In the genomic region with DNA sequence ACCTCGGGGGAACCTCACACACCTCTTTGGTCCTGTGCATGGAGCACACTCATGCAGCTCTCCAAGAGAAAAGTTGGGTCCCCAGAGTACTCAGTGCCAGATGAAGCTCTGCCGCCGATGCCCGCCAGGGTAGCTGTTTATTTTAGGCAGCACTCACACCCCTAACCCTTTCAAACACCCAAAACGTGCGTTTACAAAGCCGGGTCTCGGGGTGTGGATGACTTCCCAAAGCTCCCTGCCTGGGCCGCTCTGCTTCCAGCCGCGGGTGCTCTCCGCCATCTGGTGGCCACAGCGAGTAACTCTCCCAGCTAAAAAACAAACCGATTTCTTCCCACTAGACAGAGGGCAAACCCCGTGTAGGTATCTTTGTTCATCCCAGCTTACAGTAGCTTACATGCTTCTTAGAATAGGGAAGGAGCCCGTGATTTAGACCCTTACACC, we compare ENCODE assay signal across 8 mouse cellular contexts. TPM values are rescaled to one million over a fixed set of nuclear protein-coding genes. Genes with fewer than 3 reads are reported as not detected.
DNase-seq lines count a peak whose midpoint lies in the region; ATAC-seq and TF ChIP-seq lines count a peak whose summit lies in the region.

No protein-coding gene starts in this region.

- DNase-seq in MEL (ENCODE audit: low read depth, low spot score): peak; percentile 85
- peak; percentile 53 for DNase-seq in heart, postnatal 25 days (ENCODE audit: low spot score)
- peak; percentile 81 to 85 for DNase-seq in kidney, postnatal 4 days
- peak; percentile 64 for DNase-seq in lung, adult 2 months
- peak; percentile 81 for DNase-seq in thymus, postnatal 25 days

- H3K27me3 ChIP-seq in MEL (ENCODE audit: control insufficient read depth in 1 of 2, insufficient read depth in 2 of 2, low read length in 2 of 2): no peaks in the 10 kb centered on the region
- H3K27me3 ChIP-seq in forebrain, embryonic 12.5 days: peaks cover 71% of the 10 kb centered on the region
- peaks cover 31% of the 10 kb centered on the region for H3K27me3 ChIP-seq in neural tube, embryonic 14.5 days (ENCODE audit: control insufficient read depth, insufficient read depth, low read length)

- peak; percentile 62 for ATAC-seq in cerebellum, adult (ENCODE audit: insufficient number of reproducible peaks, low FRiP score, low TSS enrichment)
- ATAC-seq in forebrain, embryonic 12.5 days (ENCODE audit: low FRiP score): peak; percentile 74
- ATAC-seq in neural tube, embryonic 14.5 days (ENCODE audit: low read depth): peak; percentile 70

- intact Hi-C loops in heart, postnatal 25 days (cut with DNase I): loop anchor here (1.0 to 10.0 kb wide), 3 partner anchors 325 to 435 kb away; no protein-coding TSS in a partner anchor

- peak overlapping the region; percentile 60 for H3K9ac ChIP-seq in MEL (ENCODE audit: control insufficient read depth, low read depth, low read length, poor library complexity, severe bottlenecking)
- no peak overlapping the region for H3K9ac ChIP-seq in forebrain, embryonic 12.5 days
- H3K9ac ChIP-seq in neural tube, embryonic 14.5 days (replicated peaks; ENCODE audit: low read depth, low read length): no peak overlapping the region

- no peaks in the 10 kb centered on the region for H3K9me3 ChIP-seq in MEL (replicated peaks; ENCODE audit: insufficient read depth, low read length)
- no peaks in the 10 kb centered on the region for H3K9me3 ChIP-seq in forebrain, embryonic 12.5 days
- no peaks in the 10 kb centered on the region for H3K9me3 ChIP-seq in neural tube, embryonic 14.5 days (ENCODE audit: control insufficient read depth, low read length)

- no peak for TF ChIP-seq EP300 in MEL (IDR thresholded peaks at IDR 0.05; ENCODE audit: low read depth in 1 of 2, low read length in 2 of 2)

- peaks cover 3 to 11% of the 10 kb centered on the region in 2 experiments for H3K4me1 ChIP-seq in MEL (ENCODE audit: control insufficient read depth in 1 of 2, insufficient read depth in 2 of 2, low read length in 2 of 2)
- peaks cover 30% of the 10 kb centered on the region for H3K4me1 ChIP-seq in forebrain, embryonic 12.5 days
- peaks cover 7% of the 10 kb centered on the region for H3K4me1 ChIP-seq in lung, adult 2 months (ENCODE audit: control insufficient read depth, insufficient read depth, low read length)
- no peaks in the 10 kb centered on the region for H3K4me1 ChIP-seq in neural tube, embryonic 14.5 days (ENCODE audit: control insufficient read depth, insufficient read depth, low read length)

- peak; percentile 81 to 97 (median 96) for TF ChIP-seq CTCF in MEL (IDR thresholded peaks at IDR 0.05 in 2 of 3, conservative IDR thresholded peaks at IDR 0.05 in 1 of 3; ENCODE audit: control insufficient read depth in 1 of 3, insufficient read depth in 1 of 3, low read depth in 2 of 3, low read length in 3 of 3, poor library complexity in 1 of 3, severe bottlenecking in 1 of 3)
- TF ChIP-seq CTCF in lung, adult 2 months (IDR thresholded peaks at IDR 0.05; ENCODE audit: insufficient read depth, low read length): peak; percentile 78

- peak; percentile 99 for TF ChIP-seq RAD21 in MEL (IDR thresholded peaks at IDR 0.05; ENCODE audit: low read depth, low read length)

- H3K36me3 ChIP-seq in MEL (ENCODE audit: control insufficient read depth in 1 of 2, insufficient read depth in 2 of 2, low read length in 2 of 2): peaks cover 0 to 4% of the 10 kb centered on the region in 2 experiments; a peak in 1 of 4 replicates
- no peaks in the 10 kb centered on the region for H3K36me3 ChIP-seq in forebrain, embryonic 12.5 days (replicated peaks)
- H3K36me3 ChIP-seq in neural tube, embryonic 14.5 days (ENCODE audit: control insufficient read depth, insufficient read depth, low read length): no peaks in the 10 kb centered on the region

- H3K79me2 ChIP-seq in MEL (ENCODE audit: control insufficient read depth, insufficient read depth, low read length, poor library complexity): no peaks in the 10 kb centered on the region

- WGBS in forebrain, embryonic 12.5 days: 0% methylated on average over 16 of the region's 16 CpGs
- under 1% methylated on average over 16 of the region's 16 CpGs for WGBS in lung, adult 2 months
- under 1% methylated on average over 16 of the region's 16 CpGs for WGBS in neural tube, embryonic 14.5 days

- peak overlapping the region; percentile 45 for H3K4me2 ChIP-seq in forebrain, embryonic 12.5 days
- peak overlapping the region; percentile 29; the same call in 1 of the 2 replicates for H3K4me2 ChIP-seq in neural tube, embryonic 14.5 days (ENCODE audit: low read depth, low read length)

- H3K4me3 ChIP-seq in MEL (ENCODE audit: control insufficient read depth in 1 of 2, insufficient read depth in 1 of 2, low read depth in 2 of 2, low read length in 2 of 2): peak overlapping the region; percentile 39 to 53; a peak in 3 of 4 replicates
- H3K4me3 ChIP-seq in forebrain, embryonic 12.5 days (replicated peaks): peak overlapping the region; percentile 22; the same call in 1 of the 2 replicates
- H3K4me3 ChIP-seq in lung, adult 2 months (replicated peaks; ENCODE audit: extremely low read depth, low read depth, low read length): no peak overlapping the region
- no peak overlapping the region for H3K4me3 ChIP-seq in neural tube, embryonic 14.5 days (ENCODE audit: low read depth, low read length)

- no peak overlapping the region for H3K27ac ChIP-seq in MEL (ENCODE audit: control insufficient read depth, low read depth, low read length)
- no peak overlapping the region for H3K27ac ChIP-seq in forebrain, embryonic 12.5 days
- no peak overlapping the region for H3K27ac ChIP-seq in neural tube, embryonic 14.5 days (ENCODE audit: low read depth, low read length)

- TF ChIP-seq POLR2A in MEL (IDR thresholded peaks at IDR 0.05; ENCODE audit: control insufficient read depth in 1 of 2, insufficient read depth in 1 of 2, low read depth in 1 of 2, low read length in 2 of 2, poor library complexity in 1 of 2): no peak
- TF ChIP-seq POLR2A in lung, adult 2 months (IDR thresholded peaks at IDR 0.05; ENCODE audit: borderline replicate concordance, extremely low read depth, low read depth, low read length): no peak

TF ChIP-seq in MEL, 35 proteins besides CTCF, POLR2A, EP300 and RAD21:
- TF ChIP-seq MAZ (IDR thresholded peaks at IDR 0.05; ENCODE audit: low read depth, low read length): no peak
- 0 out of 2 replicates have a peak, but pooled peaks have one; percentile 28 for TF ChIP-seq TBP (IDR thresholded peaks at IDR 0.05; ENCODE audit: low read depth, low read length)
- TF ChIP-seq ZC3H11A (IDR thresholded peaks at IDR 0.05; ENCODE audit: low read depth, low read length): peak; percentile 94
- no peak for TF ChIP-seq GABPA (IDR thresholded peaks at IDR 0.05; ENCODE audit: low read depth, low read length)
- TF ChIP-seq GATA1 (IDR thresholded peaks at IDR 0.05; ENCODE audit: low read depth, low read length): no peak
- TF ChIP-seq SMC3 (IDR thresholded peaks at IDR 0.05; ENCODE audit: low read depth, low read length): peak; percentile 96
- TF ChIP-seq POLR2AphosphoS2 (IDR thresholded peaks at IDR 0.05; ENCODE audit: low read length): no peak

RNA-seq across cellular contexts. Expression of a gene that starts 11.6 kb away (rescaled TPM):
- total RNA-seq in MEL (2012; rRNA removed): not detected in 2 replicates
- not detected for polyA plus RNA-seq in MEL (2012; ENCODE audit: insufficient read depth in 1 of 2, insufficient read length in 2 of 2, low read depth in 1 of 2, low replicate concordance in 2 of 2, missing spikeins in 1 of 2)
- polyA plus RNA-seq in forebrain, embryonic 12.5 days (2016; fragmentation: Nextera tagmentation; extraction: Ambion mirVana): 20.5 and 24.9 TPM in 2 replicates
- total RNA-seq in heart, postnatal 25 days (2021): not detected
- 0.96 and 1.3 TPM in 2 replicates for polyA plus RNA-seq in lung, adult 2 months (2012; rRNA removed)
- polyA plus RNA-seq in neural tube, embryonic 14.5 days (2014; fragmentation: Nextera tagmentation; extraction: Ambion mirVana): not detected in 2 replicates

RNA-seq across cellular contexts. Expression of a gene that starts 16.5 kb away (rescaled TPM):
- 29.1 and 29.8 TPM in 2 replicates for total RNA-seq in MEL (2012; rRNA removed)
- polyA plus RNA-seq in MEL (2012; ENCODE audit: insufficient read depth in 1 of 2, insufficient read length in 2 of 2, low read depth in 1 of 2, low replicate concordance in 2 of 2, missing spikeins in 1 of 2): 100 to 1,000 TPM in 1 of 2 experiments, 10 to 100 TPM in 1; 38.9 to 465 TPM
- 68.4 and 69.0 TPM in 2 replicates for polyA plus RNA-seq in forebrain, embryonic 12.5 days (2016; fragmentation: Nextera tagmentation; extraction: Ambion mirVana)
- total RNA-seq in heart, postnatal 25 days (2021): 100 to 1,000 TPM; 257 to 283 TPM
- 9.0 and 17.4 TPM in 2 replicates for polyA plus RNA-seq in lung, adult 2 months (2012; rRNA removed)
- polyA plus RNA-seq in neural tube, embryonic 14.5 days (2014; fragmentation: Nextera tagmentation; extraction: Ambion mirVana): 53.8 and 59.1 TPM in 2 replicates

Comparison
In these comparisons a context has a peak if more than half of its experiments do, and no peak if none do; other contexts are left out.
1. H3K4me3 ChIP-seq: peak in MEL (2 of 2) and forebrain, embryonic 12.5 days (single experiment); none in lung, adult 2 months (single experiment) and neural tube, embryonic 14.5 days (single experiment).
2. Peak in every context shown above with its lines, with median percentiles within 50 percentile points of each other: DNase-seq and ATAC-seq.